Mouse (Mus musculus) thymus, adult 2 months (tissue): ENCODE results near the gene Brd3.

Experiments used
- CTCF ChIP-seq: fragments of 200-500 bp; IDR thresholded peaks from 2 replicates; pipeline ENCODE4 v1.5.1; 2012; ENCODE audit warnings: mild to moderate bottlenecking, control low read depth, low read length, moderate library complexity, borderline replicate concordance; ENCODE audit not compliant: control insufficient read depth, poor library complexity, insufficient read depth; ENCODE audit errors: extremely low read depth
- POLR2A ChIP-seq: fragments of 200-500 bp; IDR thresholded peaks from 2 replicates; pipeline ENCODE4 v1.6.1; 2012; ENCODE audit warnings: mild to moderate bottlenecking, low read length, control low read depth, moderate library complexity; ENCODE audit not compliant: control insufficient read depth, poor library complexity, insufficient read depth; ENCODE audit errors: extremely low read depth

- no peak for TF ChIP-seq CTCF
- TF ChIP-seq POLR2A = no peak
Measured at GRCm38 (mm10) chr2:27473061-27473765, 34.2 kb downstream of the Brd3 start.
